Mouse (Mus musculus) hematopoietic multipotent progenitor cell, adult 10-12 weeks (in vitro differentiated cells): ENCODE measurements around the gene Ipo7. TPM values are rescaled to one million over a fixed set of nuclear protein-coding genes. Genes with fewer than 3 reads are reported as not detected.

Experiments
- polyA plus RNA-seq: library from polyadenylated mRNA; stranded (reverse); fragments of >175 nt; gene quantifications from 2 replicates; pipeline ENCODE4 v1.2.3, GENCODE M21; 2012; ENCODE audit warnings: low replicate concordance

Ipo7 gene
- 44.0 and 72.1 TPM in 2 replicates for polyA plus RNA-seq

GRCm38 (mm10) chr7:110018117-110018630 lies at the start of gene Ipo7:
Gene Ipo7 (plus strand): TSS chr7:110018274.

GRCm38 (mm10) chr7:109986775-109987174 lies 31.3 kb upstream of the Ipo7 start, which contains the start of gene Tmem41b:
Gene Tmem41b (minus strand): TSS chr7:109986929.

GRCm38 (mm10) chr7:110061199-110061751 lies 43.2 kb downstream of the Ipo7 start, which contains the start of gene Zfp143:
Gene Zfp143 (plus strand): TSS chr7:110061217.

Other genes with a start within 250 kb of the Ipo7 start
- gene Nrip3, start 236.2 kb upstream of the Ipo7 start, polyA plus RNA-seq, result 1.0 TPM in 1 of 2 replicates, not detected in the other
- gene Scube2, start 152.6 kb upstream of the Ipo7 start, polyA plus RNA-seq, result not detected in 2 replicates
- 14.0 and 15.7 TPM in 2 replicates for gene Dennd5a, start 57.8 kb upstream of the Ipo7 start, polyA plus RNA-seq
- gene Tmem41b, start 31.3 kb upstream of the Ipo7 start, polyA plus RNA-seq, result 14.1 and 21.1 TPM in 2 replicates
- 1.7 and 2.4 TPM in 2 replicates for gene Zfp143, start 42.9 kb downstream of the Ipo7 start, polyA plus RNA-seq
- 4.1 and 9.4 TPM in 2 replicates for gene Wee1, start 103.8 kb downstream of the Ipo7 start, polyA plus RNA-seq
- 102 and 155 TPM in 2 replicates for gene Swap70, start 203.4 kb downstream of the Ipo7 start, polyA plus RNA-seq